Mouse (Mus musculus) kidney, adult 2 months (tissue): ENCODE data around the gene Fam78b.

Experiments
- CTCF ChIP-seq: fragments of 200-500 bp; conservative IDR thresholded peaks from 2 replicates; pipeline ENCODE4 v1.5.1; 2011; ENCODE audit warnings: low read depth, mild to moderate bottlenecking, control low read depth, low read length, moderate library complexity, mixed read lengths; ENCODE audit not compliant: insufficient read depth, insufficient read length
- POLR2A ChIP-seq: fragments of 200-500 bp; IDR thresholded peaks from one replicate; pipeline ENCODE4 v1.6.1; 2011; ENCODE audit warnings: low read depth, low read length, control low read depth

GRCm38 (mm10) chr1:167084330-167084729 is 83.1 kb downstream of the Fam78b start:
- TF ChIP-seq CTCF: no peak
- TF ChIP-seq POLR2A: no peak
